Mouse (Mus musculus) left cerebral cortex, adult 6 months (tissue): Measurements from ENCODE around the gene Ddx25. TPM values are rescaled to one million over a fixed set of nuclear protein-coding genes. Genes with fewer than 3 reads are reported as not detected.

ENCODE experiments used
- long read RNA-seq, 2 experiments: library from polyadenylated mRNA; unstranded; transcript quantifications; one replicate each; pipeline ENCODE4 v2.0.0; 2019 to 2020
- polyA plus RNA-seq: library from polyadenylated mRNA; unstranded; fragments of <200 nt; fragmentation: Nextera tagmentation; gene quantifications from 2 replicates; pipeline ENCODE4 v1.2.3, GENCODE M21; 2021

The Ddx25 gene
- polyA plus RNA-seq: 17.3 and 19.1 TPM in 2 replicates
- long read RNA-seq, experiment 1, full-length matches to known transcripts: 469 of 523 reads
- long read RNA-seq, experiment 1, partial matches to known transcripts: 17 of 523 reads
- long read RNA-seq, experiment 1, other reads (novel, unspliced or antisense): 37 of 523 reads
- long read RNA-seq, experiment 2, full-length matches to known transcripts: 100 of 123 reads
- long read RNA-seq, experiment 2, partial matches to known transcripts: 16 of 123 reads
- long read RNA-seq, experiment 2, other reads (novel, unspliced or antisense): 7 of 123 reads

DNA sequence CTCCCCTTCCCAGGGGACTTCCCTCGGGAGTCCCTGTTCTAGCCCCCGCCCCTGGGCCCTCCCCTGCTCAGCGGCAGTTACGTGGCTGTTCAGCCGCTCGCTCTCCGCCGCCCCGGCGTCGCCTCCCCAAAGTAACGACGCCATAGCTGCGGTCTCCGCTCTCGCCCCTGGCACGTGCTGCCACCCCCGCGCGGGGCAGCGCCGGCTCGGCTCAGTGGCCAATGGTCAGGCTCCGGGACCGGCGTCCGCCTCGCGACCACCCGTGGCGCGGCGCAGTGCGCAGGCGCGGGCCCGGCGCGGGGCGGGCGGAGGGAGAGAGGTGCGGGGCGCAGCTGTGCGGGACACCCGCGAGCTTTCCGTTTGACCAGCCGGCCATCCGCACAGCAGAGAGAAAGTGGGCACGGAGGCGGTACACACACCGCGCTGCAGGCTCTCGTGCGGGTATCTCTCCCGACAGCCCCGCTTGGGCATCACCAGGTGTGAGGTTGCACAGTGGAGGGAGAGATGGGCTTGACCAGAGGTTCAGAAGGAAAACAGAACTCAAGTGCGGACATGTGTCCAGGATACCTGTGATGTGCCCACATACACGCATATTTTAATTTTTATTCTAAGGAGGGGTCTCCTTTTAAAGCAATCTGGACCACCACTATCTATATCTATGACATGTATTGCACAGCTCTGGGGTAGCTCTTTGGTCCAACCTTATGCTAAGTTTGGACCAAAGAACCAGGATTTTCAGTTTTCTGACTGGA lies at the start of gene Ddx25, which contains the start of gene Pus3:
TSS of gene Ddx25 (minus strand) at position 272 of the 752 bp plus-strand sequence.
TSS of gene Pus3 (plus strand) at position 339 of the 752 bp plus-strand sequence.

DNA sequence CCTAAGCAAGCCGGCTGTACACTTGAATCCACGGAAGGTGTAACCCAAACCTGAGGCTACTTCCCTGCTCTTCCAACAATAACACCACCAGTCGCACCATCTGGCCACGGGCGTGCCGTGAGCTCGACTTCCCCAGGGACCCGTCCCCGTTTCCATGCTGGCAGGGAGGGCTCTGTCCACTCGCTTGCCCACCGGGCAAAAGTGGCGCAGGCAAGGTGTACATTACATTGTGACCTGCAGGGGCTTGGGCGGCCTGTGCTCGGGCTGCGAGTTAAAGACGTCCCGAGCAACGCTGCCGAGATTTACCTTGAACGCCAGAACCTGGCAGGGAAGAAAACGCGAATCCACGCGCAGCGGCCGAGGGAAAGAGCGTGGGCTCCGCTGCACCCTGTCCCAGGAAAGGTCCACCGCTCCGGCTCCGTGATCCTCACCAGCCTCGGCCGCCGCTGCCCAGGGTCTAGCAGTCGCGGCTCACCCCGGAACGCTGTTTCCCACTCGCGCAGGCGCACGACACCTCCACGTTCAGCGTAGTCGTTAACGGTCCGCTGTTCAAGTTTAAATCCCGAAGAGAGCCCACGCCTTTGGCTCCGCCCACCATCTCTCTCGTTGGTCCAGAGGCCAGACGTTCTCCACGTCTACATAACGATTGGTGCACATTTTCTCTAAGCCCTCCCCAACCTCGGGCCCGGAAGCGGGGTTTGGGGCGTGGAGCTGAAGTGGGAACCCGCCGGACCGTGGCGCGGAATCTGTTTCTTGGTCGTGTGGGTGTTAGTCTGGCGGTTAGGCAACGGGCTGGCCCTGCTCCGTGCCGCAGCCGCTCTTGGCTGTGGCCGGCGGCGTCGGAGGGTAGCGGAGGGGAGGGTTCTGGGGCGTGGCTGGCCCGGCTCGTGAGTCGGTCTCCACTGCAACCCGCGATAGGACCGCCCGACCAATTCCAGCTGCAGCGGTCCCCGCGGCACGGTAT lies 11.5 kb upstream of the Ddx25 start, which contains the start of the genes Pate2 and Hyls1:
TSS of gene Pate2 (plus strand) at position 714 of the 964 bp plus-strand sequence.
TSS of gene Hyls1 (minus strand) at position 828 of the 964 bp plus-strand sequence.

DNA sequence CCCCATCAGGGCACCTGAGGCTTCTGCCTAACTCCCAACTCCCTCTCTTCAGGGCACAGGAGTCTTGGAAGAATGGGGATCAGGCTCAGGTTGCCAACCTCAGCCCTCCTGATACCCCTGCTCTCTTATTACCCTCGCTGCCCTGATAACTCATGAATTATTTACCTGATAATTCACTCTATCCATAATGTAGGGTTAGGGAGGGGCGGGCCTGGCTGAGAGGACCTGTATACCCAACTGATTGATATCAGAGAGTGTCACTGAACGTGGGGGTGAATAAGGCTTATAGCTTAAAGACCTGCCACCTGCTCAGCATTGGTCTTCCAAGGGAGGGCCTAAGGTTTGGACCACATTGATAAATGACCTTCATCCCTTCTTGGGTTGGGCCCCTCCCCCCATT lies 40.2 kb downstream of the Ddx25 start, which contains the start of gene Gm1113:
TSS of gene Gm1113 (minus strand) at position 101 of the 400 bp plus-strand sequence.

Other genes with a start within 250 kb of the Ddx25 start
- 0.59 and 0.90 TPM in 2 replicates for gene Cdon, start 137.4 kb downstream of the Ddx25 start, polyA plus RNA-seq
- gene Gm1113, start 40.3 kb downstream of the Ddx25 start, polyA plus RNA-seq: not detected in 2 replicates
- 5.2 and 6.0 TPM in 2 replicates for gene Pus3, start 67 bp upstream of the Ddx25 start, polyA plus RNA-seq
- gene Pate2, start 11.8 kb upstream of the Ddx25 start, polyA plus RNA-seq: 0.21 TPM in 1 of 2 replicates, not detected in the other
- 3.8 and 4.2 TPM in 2 replicates for gene Hyls1, start 11.9 kb upstream of the Ddx25 start, polyA plus RNA-seq
- not detected in 2 replicates for gene Pate4, start 53.4 kb upstream of the Ddx25 start, polyA plus RNA-seq
- not detected in 2 replicates for gene Pate3, start 89.7 kb upstream of the Ddx25 start, polyA plus RNA-seq
- not detected in 2 replicates for gene Pate1, start 128.9 kb upstream of the Ddx25 start, polyA plus RNA-seq
- gene Gm17677, start 182.5 kb upstream of the Ddx25 start, polyA plus RNA-seq: not detected in 2 replicates
- gene Gm17727, start 219.6 kb upstream of the Ddx25 start, polyA plus RNA-seq: not detected in 2 replicates
- gene Gm27235, start 231.6 kb upstream of the Ddx25 start, polyA plus RNA-seq: not detected in 2 replicates
- not detected in 2 replicates for gene D730048I06Rik, start 231.6 kb upstream of the Ddx25 start, polyA plus RNA-seq